Mouse (Mus musculus) naive thymus-derived CD4-positive, alpha-beta T cell, adult 5 months (primary cell): ENCODE results near the gene Agpat2. TPM values are rescaled to one million over a fixed set of nuclear protein-coding genes. Genes with fewer than 3 reads are reported as not detected.

Source experiments
- polyA plus RNA-seq: library from polyadenylated mRNA; unstranded; fragments of 100-300 nt; shearing (Covaris generic); gene quantifications from one replicate; pipeline ENCODE4 v1.2.1, GENCODE M21; 2017

Agpat2 gene
- polyA plus RNA-seq = 14.3 TPM

DNA sequence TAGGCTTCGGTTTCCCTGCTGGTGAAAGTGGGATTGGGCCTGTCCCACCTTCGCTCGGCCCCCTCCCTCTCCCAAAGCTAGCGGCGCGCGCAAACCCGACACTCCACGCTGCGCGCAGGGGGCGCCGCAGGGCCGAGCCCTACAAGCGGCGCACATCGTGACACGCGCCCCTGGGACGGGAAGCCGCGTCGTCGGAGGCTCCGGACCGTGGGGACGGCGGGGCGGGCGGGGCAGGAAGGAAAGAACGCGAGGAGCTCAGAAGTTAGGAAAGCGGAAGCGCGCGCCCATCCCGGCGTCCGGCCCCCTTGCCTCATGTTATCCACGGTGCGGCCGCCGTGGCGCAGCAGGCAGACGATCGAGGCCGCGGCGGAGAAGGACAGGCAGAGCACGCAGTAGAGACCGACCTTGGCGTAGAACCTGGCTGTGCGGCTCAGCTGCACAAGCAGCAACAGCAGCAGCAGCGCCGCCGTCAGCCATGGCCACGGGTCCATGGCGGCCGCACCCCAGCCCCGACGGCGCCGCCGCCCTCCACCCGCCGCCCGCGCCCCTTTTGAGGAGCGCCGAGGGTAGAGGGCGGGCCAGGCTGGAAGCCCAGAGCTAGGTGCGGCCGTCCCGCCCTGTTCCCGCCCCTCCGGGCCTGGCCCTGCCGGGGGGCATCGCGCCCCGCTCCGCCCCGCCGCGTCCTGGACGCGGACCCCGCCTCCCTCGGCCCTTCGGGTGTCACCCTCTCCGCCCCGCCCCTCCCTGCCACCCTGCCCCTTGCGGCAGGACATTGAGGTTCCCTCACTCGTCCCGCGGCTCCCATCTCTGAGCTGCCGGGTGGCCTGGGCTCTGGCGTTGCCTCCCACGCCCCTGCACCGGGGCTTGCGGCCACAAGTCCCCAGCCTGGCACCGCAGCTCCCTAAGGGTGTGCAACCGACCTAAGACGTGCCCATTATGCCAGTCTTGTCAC, at the start of gene Agpat2:
Gene Agpat2 (minus strand): TSS at position 698 of the 952 bp plus-strand sequence.

DNA sequence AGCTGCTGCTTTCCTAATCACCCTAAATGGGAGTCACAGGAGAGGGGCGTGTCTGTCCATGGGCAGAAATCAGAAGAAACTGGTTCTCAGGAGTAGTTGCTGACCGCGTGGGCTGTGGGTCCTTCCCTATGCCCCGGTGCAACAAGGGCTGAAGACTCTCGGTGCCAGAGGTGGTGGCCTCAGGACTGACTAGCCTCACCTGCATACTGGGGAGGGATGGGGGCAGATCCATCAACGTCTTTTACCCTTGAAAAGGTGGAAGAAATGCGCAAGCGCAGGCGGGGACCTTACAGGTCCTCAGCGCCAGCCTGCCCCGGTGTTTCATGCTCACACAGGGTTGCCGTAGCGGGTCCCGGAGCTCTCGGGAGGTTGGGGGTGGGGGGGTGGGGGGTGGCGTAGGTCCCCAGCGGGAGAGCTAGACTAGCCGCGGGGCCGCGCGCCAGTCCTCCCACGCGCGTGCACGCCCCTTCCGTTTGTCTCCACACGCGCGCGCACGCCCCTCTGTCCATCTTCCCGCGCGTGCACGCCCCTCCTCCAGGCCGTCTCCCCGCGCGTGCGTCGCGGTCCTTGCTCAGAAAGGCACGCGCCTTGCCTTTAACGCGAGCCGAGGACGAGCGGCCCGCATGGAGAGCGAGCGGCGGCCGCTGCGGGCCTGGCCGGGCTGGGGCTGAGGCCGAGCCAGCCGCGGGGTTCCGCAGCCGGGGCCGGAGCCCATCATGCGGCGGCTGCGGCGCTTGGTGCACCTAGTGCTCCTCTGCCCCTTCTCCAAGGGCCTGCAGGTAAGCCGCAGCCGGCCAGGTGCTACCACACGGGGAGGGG, 23.9 kb upstream of the Agpat2 start, which contains the start of gene Fam69b:
Gene Fam69b (plus strand): TSS at position 537 of the 819 bp plus-strand sequence.

DNA sequence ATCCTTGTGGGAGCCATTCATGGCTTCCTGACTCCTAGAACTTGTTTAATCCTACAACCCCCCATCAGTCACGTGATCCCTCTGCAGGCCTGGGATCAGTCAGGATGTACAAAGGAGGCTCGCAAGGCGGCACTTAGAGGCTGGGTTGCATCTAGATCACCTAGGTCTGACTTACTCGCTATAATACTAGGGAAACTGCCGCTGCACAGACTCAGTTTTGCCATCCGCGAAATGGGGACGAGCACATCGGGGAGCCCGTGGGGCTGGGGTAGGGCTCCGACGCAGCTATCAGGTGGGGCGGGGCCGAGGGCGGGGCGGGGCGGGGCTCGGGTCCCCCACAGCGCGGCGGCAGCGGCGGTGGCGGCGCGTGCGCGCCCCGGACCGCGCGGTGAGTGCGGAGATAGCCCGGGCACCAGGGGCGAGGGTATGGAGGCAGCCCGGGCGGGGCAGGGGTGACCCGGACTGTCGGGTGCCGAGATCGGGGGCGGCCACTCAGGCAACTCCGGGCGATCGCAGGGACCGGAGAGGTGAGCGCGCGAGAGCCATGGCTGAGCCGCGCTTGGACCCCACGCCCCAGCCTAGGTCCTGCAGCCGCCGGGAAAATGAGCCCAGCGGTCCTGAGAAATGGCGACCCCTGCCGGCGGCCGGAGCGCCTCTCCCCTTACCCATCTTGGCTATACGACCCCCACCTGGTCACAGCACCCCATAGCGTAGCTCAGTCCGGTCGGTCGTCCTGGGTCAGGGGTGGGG, 17.7 kb downstream of the Agpat2 start, which contains the start of gene Gm20532:
Gene Gm20532 (plus strand): TSS at position 346 of the 750 bp plus-strand sequence.

DNA sequence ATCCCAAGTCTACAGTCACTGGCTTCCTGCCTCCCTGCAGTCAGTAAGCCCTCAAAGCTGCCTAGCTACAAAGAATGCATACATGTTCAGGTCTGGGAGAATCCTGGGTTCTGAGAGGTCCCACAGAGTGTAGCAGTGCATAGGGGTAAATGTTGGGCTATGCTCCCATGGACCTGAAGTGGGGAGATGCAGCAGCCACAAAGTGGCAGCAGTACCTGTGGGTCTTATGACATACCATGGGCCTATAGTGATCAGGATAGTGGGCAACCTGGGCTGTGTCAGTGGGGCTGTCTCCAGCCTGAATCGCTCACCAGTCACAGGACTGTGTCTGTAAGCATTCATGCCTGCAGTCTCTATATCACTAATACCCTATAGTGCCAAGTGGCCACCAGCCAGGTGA, 24.5 kb downstream of the Agpat2 start, which contains the start of gene Egfl7:
Gene Egfl7 (plus strand): TSS at position 301 of the 400 bp plus-strand sequence.

Other genes with a start within 250 kb of the Agpat2 start
- 2.3 TPM for gene Card9, start 243.5 kb downstream of the Agpat2 start, polyA plus RNA-seq
- 63.6 TPM for gene Snapc4, start 223.8 kb downstream of the Agpat2 start, polyA plus RNA-seq
- gene Entr1, start 215.1 kb downstream of the Agpat2 start, polyA plus RNA-seq = 202 TPM
- gene Pmpca, start 215.1 kb downstream of the Agpat2 start, polyA plus RNA-seq = 59.7 TPM
- 32.9 TPM for gene Inpp5e, start 195.2 kb downstream of the Agpat2 start, polyA plus RNA-seq
- 58.3 TPM for gene Sec16a, start 159.2 kb downstream of the Agpat2 start, polyA plus RNA-seq
- 41.7 TPM for gene Notch1, start 87.8 kb downstream of the Agpat2 start, polyA plus RNA-seq
- gene Egfl7, start 24.4 kb downstream of the Agpat2 start, polyA plus RNA-seq = not detected
- not detected for gene Gm20532, start 17.8 kb downstream of the Agpat2 start, polyA plus RNA-seq
- gene Fam69b, start 24.0 kb upstream of the Agpat2 start, polyA plus RNA-seq = 2.0 TPM
- gene Lcn4, start 66.9 kb upstream of the Agpat2 start, polyA plus RNA-seq = 3.1 TPM